Mouse (Mus musculus): ENCODE data around the gene Gatm. TPM values are rescaled to one million over a fixed set of nuclear protein-coding genes. Genes with fewer than 3 reads are reported as not detected.

Gatm gene
- 10 to 100 TPM; 66.0 to 74.6 TPM for total RNA-seq (2021)
- long read RNA-seq, experiment 1, transcript Gatm-201 (9 exons, 2,389 nt): major isoform, 89 of 103 reads
- long read RNA-seq, experiment 1, partial matches to known transcripts: 3 of 103 reads
- long read RNA-seq, experiment 1, other reads (novel, unspliced or antisense): 11 of 103 reads
- long read RNA-seq, experiment 2, transcript Gatm-201 (9 exons, 2,389 nt): major isoform, 62 of 66 reads
- long read RNA-seq, experiment 2, partial matches to known transcripts: 1 of 66 reads
- long read RNA-seq, experiment 2, other reads (novel, unspliced or antisense): 3 of 66 reads

DNA sequence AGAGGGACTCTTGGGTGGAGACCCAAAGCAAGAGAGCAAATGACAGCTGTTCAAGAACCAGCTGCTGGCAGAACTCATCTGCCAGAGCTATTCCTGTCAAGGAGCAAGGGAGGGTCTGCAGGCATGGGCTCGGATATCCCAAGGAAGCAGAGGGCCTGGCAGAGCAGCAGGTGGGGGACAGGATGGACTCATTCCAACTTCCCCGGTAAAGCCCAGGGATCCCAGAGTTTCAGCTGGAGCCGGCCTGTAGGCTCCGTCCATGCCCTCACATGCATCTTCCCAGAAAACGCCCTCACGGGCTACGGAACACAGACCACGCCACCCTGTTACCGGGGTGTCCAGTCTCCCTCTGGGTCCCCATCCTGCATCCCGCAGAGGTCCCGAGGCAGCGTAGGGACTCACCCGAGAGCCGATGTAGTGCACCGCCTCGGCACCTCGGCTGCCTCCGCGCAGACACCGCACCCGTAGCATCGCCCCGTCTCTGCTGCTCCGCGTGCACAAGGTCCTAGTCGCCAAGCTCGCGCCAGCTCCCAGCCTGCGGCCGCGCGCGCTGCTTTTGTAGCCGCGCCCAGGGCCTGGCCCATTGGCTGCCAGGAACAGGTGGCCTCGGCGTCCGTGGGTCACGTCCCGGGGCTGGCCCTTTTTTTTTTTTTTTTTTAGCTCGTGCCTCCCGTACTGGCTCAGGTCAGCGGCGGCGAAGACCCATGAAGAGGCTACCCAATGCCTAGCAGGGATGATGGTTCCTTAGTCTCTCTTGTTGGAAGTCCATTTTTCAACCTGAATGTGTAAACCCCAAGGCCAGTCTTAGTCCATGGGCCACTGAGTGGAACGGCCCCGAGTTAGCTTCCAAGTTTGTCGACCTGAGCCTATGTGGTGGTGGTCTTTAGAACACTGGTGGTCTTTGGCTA lies at the start of gene Gatm:
Gatm (minus strand) TSS at position 558 of the 908 bp plus-strand sequence.
- peak; percentile 73 to 84 for DNase-seq (ENCODE audit: low spot score in 2 of 2)

- DNase-seq (ENCODE audit: low spot score in 2 of 2): no peak
Measured at GRCm38 (mm10) chr2:122659825-122660224, 48.7 kb upstream of the Gatm start.

DNA sequence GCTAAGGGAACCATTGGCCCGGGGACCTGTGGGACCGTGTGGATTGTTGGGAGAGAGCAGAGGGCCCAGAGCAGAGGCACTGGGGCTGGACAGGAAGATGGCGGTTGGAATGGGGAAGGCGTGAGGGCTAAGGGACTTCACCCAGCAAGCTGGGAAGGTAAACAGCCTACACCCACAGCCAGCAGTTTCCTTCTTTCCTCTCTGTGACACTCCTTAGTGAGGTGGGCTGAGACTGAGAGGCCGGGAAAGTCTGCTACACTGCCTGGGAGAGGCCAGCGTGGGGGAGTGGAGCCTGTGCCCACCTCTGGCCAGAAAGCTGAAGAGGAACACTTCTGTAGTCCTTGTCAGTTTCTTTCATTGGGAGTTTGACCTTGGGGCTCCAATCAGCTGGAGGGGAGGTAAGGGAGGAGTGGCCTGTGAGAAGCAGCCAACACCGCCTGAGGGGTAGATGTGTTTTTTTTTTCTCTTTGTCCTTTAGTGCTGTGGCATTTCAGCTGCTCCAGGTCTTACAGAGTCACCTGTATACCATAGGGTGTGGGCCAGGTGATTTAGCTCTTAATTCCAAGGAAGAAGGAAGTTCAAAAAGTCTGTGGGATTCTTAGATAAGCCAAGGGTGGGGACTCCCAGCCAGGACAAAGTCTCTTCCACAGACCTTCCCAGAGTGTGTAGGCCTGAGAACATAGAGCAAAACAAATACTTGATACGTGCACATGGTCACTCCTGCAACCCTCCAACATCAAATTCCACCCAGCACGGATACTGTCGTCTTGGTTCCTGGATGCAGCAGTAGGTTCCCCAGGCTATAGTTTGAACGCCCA lies 46.8 kb upstream of the Gatm start:
- no peak for DNase-seq (ENCODE audit: low spot score in 2 of 2)

- no peak for DNase-seq (ENCODE audit: low spot score in 2 of 2)
Measured at GRCm38 (mm10) chr2:122656767-122657166, 45.7 kb upstream of the Gatm start.

- no peak for DNase-seq (ENCODE audit: low spot score in 2 of 2)
Measured at GRCm38 (mm10) chr2:122656052-122656451, 44.9 kb upstream of the Gatm start.

DNA sequence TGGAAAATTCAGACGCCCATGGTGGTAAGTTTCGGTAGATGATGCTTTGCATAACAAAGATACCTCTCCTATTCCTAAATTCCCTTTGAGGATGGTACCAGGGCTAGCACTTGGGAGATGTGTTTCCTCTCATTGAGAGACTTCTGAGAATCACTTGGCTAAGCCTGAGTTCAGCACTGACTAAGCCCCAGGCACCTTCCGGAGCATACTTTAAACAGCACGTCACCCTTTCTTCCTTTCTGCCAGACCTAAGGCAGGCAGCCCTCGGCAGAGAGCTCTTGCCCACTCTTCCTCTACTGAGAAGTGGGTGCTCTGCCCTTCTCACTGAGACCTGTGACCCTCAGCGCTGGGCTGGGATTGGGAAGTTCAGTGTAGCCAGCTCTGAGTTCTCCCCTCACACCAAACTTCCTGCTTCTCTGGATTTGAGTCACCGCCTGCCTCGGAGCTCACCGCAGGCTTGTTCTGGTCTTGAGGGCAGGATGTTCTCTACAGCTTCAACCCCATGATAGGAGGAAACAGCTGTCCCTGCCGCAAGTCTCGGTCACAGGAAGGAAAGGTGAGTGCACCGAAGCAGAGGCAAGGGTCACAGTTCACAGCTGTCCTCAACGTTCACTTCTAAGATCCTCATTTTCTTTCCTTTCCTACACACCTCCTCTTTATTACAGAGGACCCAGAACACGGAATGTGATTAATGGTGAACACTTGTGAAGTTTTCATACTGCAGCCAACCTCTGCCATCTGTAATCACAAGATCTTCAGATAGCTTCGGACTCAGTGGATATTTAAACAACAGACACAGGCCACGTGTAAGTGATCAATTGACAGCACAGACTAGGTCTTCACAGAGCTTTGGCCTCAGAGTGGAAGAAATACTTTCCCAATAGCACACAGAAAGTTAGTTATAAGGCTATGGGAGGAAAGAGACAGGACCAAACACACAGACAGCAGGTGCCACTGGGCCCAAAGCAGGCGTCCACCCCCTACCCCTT lies 41.3 kb upstream of the Gatm start:
- DNase-seq (ENCODE audit: low spot score in 2 of 2): no peak

DNA sequence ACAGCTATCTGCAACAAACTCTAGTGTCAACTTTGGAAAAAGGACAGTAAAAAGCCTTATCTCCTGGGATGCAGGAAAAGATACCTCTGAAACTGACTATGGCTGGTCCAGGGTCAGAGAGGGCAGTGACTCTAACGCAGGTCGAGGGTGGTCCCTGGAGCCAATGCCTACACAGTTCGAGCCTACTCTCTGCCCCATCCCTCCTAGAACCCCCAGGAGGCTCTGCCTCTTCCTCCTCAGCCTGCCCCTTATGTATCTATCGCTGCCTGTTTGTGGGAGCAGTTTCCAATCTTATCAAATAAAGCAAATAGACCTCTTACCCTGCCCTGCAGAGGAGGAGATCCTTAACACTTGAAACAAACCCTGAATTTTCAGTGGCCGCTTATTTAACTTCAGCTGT lies 27.6 kb upstream of the Gatm start:
- DNase-seq (ENCODE audit: low spot score in 2 of 2): no peak

DNA sequence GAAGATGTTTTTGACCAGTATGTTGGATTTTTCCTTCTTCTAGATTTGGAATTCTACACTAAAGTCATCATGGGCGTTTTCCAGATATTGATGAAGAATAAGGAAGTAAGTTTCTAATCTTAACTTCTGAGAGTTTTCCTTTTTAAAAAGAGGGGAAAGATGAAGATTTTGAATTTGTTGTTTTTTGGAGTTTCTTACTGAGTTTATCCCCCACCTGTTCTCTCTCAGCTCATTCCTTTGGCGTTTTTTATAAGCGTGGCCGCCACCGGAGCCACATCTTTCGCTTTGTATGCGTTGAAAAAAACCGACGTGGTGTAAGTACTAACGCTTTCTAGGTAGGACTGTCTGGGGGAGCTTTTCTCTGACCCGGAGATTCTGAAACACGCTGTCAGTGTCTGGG lies 26.9 kb upstream of the Gatm start:
- no peak for DNase-seq (ENCODE audit: low spot score in 2 of 2)

GRCm38 (mm10) chr2:122637526-122637997 lies 26.5 kb upstream of the Gatm start:
- DNase-seq (ENCODE audit: low spot score in 2 of 2): peak; percentile 60 to 74

DNA sequence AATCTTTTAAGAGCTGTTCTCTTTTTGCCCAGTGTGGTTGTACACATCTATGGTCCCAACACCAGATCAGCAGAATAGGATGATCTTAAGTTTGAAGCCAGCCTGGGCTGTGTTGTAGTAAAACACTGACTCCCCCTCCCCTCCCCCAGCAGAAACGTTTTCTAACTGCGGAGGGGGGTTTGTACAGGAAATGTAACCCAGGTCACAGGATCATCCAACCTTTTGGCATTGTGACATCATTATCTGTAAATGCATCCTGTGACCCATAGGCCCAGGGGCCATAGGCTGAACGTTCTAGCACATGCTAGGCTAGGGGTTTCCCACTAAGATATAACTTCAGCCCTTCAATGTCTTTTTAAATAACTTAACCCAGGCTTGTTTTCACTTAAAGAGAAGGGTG lies 25.6 kb upstream of the Gatm start, which contains the start of gene AA467197:
AA467197 (plus strand) TSS at position 301 of the 400 bp plus-strand sequence.
- no peak for DNase-seq (ENCODE audit: low spot score in 2 of 2)

DNA sequence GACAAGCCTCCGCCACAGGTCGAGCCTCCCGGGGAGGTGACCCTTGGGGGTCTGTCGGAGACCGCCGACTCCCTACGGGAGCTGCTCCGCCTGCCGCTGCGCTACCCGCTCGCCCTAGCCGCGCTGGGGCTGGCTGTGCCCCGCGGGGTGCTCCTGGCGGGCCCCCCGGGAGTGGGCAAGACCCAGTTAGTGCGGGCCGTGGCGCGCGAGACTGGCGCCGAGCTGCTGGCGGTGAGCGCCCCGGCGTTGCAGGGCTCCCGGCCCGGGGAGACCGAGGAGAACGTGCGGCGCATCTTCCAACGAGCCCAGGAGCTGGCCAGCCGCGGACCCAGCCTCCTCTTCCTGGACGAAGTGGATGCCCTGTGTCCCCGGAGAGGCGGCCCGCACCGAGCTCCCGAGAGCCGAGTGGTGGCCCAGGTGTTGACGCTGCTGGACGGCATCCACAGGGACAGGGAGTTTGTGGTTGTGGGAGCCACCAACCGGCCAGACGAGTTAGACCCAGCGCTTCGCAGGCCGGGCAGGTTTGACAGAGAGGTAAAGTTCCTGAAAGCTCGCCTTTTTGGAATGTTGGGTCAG lies 20.2 kb upstream of the Gatm start:
- peak; percentile 24 to 33 for DNase-seq (ENCODE audit: low spot score in 2 of 2)

DNA sequence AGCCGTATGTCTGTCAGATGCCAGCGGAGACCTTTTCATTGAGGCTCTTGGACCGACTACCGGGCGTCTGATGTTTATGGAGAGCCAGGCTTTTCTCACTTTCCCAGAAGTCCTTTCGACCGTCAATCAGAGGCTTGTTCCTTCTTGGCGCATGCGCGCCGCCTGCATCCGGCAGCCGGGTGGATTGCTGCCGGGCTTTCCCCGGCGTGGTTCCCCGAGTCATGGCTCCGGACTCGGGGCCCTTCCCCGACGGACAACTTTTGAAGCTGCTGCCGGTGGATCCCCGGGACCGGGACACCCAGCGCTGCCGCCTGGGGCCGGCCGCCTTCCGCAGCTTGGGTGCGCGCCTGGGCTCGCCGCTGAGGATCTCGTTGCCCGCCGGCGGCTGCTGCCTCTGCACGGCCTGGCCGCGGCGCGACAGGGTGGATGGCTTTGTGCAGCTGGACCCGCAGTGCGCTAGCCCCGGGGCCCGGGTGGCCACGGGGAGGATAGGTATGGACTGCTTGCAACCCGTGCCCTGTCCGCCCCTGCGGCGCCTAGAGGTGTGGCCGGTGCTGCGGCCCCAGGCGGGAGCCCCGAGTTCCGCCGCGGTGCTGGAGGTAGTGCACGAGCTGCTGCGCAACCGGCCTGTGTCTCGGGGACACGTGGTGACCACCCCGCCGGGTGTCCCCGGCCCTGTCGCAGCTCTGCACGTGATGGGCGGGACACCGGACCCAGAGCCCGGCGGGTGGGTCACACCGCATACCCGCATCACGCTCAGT lies 19.5 kb upstream of the Gatm start:
- peak; percentile 78 to 90 for DNase-seq (ENCODE audit: low spot score in 2 of 2)

DNA sequence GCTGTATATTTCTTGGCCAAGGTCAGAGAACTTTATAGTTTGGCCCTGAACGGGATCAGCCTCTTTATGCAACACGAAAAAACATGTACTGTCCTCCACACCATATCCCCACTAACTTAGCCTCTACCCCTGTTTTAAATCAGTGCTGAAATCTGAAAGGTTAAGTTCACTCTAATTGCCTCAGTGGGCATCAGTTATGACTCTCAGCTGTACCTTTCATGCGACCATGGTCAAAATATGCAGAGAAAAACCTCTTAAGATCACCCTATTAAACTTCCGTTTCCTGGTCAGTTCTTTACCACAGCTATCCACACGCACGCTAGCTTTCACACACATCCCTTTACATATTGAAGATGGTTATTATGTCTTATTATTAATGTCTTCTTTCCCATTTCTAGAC lies 18.8 kb upstream of the Gatm start:
- no peak for DNase-seq (ENCODE audit: low spot score in 2 of 2)

DNA sequence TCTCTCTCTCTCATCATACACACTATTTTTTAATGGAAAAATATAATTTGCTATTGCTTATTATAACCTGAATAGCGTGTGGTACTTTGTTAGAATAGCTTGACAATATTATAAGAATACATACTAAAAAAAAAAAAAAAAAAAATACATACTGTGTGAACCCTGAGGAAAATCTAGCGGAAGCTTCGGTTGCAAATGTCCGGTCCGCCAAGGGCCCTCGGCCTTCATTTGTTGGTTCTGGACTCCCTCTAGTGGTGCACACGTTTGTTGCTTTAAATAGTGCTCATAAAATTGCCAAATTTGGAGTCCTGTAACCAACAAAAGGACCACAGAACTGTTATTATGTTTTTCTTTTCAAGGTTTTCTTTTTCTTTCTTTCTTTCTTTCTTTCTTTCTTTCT lies 17.9 kb upstream of the Gatm start:
- peak; percentile 83 for DNase-seq (ENCODE audit: low spot score in 2 of 2)

DNA sequence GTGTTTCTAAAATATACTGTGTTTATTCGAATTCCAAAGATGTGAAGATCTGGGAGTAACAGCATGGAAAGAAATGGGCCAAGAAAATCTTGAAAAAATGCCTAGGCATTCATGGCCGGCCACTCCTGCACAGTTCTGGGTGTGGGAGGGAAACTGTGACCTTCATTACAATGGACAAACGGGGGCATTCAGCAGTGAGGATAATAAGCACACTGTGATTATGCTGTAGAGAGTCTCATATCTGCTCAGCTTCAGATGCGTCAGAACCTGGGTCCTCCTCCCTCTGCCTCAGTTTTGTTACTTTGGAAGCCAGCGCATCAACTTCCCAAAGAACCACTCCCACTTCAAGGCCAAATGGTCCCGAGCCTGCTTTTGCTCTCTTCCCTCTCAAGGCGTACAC lies 14.8 kb upstream of the Gatm start:
- DNase-seq (ENCODE audit: low spot score in 2 of 2): no peak

DNA sequence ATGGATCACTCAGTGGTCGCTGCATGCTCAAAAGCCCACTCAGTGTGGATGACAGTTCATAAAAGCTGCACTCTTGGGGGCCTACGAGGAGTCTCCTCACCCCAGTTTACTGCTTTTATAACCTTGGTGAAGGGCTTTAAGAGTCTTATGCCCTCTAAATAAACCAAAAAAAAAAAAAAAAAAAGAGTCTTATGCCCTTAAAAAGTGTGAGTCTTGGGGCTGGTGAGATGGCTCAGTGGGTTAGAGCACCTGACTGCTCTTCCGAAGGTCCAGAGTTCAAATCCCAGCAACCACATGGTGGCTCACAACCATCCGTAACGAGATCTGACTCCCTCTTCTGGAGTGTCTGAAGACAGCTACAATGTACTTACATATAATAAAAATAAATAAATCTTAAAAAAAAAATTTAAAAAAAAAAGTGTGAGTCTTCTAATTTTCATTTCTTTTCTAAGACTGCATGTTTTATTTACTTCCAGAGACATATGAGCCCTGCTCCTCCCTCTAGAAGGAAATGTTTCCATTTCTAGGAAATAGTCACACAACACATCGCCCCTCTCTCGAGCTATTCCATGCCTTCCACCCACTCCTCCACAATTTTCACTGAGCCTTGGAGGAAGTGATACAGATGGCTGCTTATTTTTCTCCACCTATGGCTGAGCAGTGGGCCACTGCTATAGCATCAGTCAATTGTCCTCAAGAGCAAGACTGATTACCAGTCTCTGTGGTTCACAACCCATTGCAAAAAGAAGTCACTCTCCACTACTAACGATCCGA lies 10.4 kb upstream of the Gatm start:
- no peak for DNase-seq (ENCODE audit: low spot score in 2 of 2)

DNA sequence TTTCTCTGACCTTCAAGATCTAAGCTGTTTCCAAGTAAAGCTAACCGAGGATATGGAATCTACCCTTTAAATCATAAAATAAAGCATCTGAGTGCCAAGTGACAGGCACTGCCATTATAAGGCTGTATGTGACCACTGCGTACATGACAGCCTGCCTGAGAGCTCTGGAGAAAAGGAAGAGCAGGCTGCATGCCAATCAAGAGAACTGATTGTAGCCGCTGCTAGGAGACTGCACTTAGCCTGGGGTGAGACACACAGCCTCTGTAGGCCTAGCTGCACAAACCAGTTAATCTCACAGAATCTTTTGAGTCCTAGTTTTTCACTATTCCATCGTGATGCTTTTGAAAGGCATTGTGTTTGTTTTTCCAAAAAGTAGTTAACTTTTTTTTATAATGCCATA lies 7.6 kb upstream of the Gatm start:
- no peak for DNase-seq (ENCODE audit: low spot score in 2 of 2)

GRCm38 (mm10) chr2:122617792-122618191 lies 6.7 kb upstream of the Gatm start:
- DNase-seq (ENCODE audit: low spot score in 2 of 2): no peak
